Mouse (Mus musculus) lung, postnatal 25 days (tissue): ENCODE results near the gene Zfp503.
A peak's percentile ranks its signal among the peaks of the same experiment; 100 is the strongest.

Experiments
- DNase-seq: peaks from one replicate; pipeline ENCODE4 v3.0.0; 2022; ENCODE audit warnings: low spot score

Zfp503 gene

DNA sequence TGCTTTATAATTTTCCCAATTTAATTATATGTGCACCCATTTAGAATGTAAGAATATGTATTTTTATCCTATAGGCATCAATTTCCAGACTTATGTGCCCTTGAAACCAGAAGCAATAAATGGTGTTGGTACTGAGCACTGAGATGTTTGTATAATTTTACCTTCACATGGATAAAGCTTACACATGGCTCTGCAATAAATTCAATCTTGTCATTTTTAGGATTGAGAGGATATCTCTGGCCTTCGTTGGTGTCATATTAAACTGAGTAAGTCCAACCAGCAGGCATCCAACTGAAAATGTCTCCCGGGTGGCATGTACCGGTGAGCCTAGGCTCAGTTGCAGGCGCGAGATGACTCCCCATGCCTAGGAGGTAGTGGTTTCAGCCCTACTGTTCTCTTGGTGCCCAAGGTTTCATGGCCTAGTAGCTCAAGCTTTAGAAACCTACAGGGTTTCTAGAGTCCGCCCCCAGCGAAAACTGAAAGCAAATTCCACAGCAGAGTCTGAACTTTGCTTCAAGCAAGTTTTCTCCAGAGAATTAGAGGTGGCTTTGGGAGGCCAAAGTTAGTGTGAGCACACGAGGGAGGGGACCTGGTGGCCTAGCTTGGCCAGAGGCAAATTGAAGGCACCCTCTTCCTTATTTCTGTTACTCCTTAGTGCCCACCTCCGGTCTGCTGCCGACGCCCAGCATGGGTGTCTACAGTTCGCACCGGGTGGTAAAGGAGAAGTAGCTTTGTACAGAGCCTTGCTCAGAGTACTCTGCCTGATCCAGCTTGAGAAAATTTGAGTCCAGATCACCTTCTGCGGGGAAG lies 4.1 kb upstream of the Zfp503 start:
- peak; percentile 32 for DNase-seq

DNA sequence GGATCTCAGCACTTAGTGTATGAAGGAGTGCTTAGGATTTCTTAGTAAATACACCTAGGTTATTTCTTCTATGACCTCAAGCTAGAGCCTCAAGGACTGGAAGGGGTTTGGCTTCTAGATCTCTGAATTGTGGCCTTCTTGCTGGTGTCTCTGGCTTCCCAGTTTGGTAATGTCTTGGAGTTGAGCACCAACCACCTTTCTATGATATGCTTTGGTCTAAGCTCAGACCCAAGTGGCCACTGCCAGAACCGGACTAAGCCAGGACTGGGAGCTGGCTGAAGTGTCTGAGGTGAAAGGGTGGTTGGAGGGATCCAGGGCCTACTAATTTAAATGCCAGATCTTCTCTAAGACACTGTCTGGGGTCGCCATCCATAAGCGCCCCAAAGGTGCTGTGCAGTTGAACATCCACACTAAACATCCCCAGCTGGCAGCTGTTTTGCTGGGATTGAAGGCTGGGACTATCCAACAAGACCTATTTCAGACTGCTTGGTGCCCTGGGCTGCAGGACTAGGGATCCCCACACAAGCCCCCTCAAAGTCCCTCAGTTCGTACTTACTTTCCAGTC lies 3.0 kb upstream of the Zfp503 start:
- DNase-seq = no peak

DNA sequence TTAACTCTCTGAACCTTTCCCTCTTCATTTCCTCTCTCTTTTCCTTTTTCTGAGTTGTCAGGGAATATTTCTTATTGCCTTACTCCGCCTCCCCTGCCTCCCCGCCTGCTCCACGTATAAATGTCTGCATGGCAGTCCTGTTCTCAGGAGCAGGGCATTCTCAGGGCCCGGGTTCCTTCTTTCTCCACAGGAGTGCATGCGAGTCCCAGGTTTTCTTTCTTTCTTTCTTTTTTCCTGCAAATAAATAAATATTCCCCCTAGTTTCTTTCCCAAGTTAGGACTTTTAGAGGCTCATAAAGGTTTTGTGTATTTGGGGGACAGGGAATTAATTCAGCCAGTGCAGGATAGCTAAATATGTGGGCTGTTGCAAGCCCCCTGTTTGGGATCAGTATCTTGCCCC lies 2.5 kb upstream of the Zfp503 start:
- no peak for DNase-seq

DNA sequence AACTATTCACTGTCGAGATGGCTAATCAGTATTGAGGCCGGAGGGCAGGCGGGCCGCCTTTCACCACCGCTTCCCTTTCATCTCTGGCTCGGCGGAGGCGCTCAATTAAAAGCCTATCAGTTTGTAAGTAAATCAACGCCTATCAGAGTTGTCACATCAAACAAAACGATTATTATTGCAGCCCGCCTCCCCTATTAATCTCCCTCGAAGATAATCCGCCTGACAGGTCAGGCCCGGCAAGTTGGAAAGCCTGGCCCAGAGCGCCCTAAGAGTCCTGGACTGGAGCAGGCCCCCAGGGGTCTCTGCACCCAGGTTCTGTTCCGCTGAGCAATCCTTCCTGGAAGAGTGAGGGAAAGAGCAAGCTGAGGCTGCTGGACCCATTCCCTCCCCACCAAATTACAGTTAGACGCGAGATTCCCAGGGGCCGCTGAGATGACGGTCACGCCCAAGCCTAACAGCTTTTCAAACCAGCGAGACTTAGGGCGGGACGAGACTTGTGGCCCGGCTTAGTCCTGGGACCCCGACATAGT lies 1.9 kb upstream of the Zfp503 start:
- DNase-seq = peak; percentile 71

DNA sequence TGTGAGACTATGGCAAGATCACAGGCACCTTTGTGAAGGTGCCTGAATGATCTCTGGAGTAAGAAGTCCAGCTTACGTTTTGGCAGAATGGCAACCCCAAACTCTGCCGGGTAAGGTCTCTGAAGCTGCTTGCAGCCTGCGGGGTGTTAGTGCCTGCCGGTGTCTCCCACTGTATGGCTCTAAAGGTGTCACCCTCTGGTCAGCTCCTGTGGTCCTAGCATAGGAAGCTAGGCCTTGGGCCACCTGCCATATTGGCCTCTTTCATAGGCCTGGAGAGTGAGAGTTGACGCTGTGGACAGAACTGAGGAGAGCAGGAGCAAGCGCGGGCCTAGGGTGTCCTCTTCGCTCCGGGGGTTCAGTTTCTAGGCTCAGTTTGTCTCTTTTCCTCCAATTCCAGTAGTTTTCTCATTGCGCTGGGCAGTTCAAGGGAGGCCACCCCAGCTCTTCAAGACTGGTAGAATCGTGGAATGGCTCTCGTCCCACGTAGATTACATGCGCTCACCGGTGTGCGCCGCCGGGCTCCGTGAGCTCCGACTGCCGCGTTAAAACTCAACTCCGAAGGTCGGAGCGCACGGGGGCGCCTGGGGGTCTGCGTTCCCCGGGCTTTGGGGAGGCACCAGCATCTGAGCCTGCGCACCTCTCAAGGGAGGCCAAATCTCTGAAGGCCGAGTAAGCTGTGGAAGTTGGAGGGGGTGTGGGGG lies 1.1 kb upstream of the Zfp503 start:
- DNase-seq = no peak

DNA sequence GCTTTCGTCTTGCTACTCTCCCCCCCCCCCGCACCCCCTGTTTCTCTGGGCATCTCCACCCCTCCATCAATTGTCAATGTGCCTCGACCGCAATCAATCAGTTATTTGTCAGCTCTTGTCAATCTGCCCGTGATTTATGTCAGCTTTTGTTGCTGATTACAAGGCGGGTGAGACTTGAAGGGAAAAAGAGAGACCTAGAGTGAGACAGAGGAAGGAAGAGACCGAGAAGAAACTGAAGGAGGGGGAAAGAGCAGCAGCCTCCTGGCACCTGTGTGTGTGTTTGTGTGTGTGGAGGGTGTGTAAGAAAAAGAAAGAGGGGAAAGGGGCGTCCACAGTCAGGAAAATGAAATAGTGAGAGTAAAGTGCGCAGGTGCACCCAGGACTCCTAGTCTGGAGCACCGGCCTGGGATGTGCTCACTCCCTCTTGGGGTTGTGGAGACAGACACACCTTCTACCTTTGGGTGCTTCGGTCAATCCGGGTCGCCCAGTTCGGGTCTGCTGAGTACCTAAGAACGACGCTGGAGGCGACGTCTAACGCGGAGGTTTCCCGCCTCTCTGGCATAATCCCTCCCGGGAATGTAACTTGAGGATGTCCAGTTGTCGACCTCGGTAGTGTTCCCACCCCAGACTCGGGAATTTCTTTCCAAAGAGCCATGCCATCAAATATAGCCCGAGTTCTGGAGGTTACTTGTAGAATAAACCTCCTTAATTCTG lies 667 bp downstream of the Zfp503 start:
- DNase-seq = no peak

DNA sequence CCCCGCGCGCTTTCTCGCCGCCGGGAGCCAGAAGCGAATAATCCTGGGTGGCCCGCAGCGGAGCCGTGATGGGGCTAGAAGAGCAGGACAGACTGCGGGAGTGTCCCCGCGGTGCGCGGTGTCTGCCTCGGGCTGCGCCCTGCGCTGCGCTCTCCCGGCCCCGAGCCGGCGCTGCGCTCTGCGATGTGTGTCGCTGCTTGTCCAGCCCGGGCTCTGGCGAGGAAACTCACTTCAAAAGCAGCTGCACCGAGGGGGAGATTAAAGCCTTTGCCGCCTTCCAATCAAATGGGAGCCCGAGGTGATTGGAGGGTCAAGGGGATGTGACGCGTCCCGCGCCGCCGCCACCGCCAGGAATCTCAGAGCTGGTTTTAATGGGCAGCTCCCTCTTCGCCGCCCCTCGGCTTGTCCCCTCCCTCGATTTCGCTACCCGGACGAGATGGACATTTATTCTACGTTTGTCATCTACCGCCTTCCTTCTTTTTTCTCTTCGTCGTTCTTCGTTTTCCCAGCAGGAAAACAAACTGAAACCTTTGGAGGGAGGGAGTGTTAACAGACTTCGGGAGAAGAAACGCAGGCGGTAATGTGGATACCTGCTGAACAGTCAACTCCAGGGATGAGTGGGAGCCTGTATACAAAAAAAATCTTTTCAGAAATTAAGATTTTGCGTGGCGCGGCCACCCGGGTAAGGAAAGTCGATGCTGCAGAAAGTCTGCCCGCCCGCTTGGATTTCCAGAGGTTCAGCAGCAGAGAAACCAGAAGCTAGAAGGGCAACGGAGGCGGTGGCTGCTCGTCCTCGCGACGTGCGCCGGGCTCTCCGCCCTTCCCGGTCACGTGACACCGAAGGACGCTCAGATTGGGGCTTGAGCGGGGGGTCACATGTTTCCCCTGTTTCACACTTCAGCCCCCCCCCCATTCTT lies 1.5 kb downstream of the Zfp503 start:
- DNase-seq = peak; percentile 99

DNA sequence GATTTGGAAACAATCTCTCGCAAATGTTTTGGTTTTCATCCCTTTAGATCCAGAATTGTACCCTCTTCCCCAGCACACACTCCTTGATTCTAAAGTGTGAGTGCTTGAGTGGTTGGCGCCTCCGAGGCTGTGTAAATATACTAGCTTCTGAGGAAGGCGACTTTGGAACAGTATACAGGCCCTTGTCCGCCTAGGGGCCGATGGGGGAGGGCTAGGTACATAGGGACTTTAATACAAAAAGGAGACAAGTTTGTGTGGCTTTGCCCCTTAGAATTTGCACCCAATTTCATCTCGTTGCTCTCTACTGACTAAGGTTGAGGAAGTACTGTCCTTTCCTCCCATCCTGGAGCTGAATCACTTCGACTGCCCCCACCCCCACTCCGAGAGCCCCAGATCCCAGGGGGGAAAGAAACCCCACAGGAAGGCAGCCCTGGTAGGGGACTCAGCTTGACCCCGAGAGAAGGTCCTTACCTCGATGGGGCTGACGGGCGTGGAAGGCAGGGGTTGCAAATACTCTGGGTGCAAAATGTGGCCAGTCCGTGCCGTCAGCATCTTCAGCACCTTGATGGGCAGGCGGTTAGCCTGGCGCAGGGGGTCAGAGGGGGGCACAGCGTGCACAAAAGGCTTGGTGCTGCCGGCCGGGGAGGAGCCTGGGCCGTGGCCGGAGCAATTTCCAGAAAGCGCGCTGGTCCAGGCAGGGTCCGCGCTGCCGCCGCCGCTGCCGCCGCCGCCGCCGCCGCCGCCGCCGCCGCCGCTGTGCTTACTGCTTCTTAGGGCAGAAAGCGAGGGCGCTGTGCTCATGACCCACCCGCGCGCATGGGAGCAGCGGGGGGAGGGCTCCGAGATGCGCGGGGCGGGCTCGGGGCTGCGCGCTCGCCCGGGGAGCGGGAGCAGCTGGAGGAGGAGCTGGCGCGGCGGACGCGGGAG lies 2.4 kb downstream of the Zfp503 start:
- DNase-seq = peak; percentile 61

DNA sequence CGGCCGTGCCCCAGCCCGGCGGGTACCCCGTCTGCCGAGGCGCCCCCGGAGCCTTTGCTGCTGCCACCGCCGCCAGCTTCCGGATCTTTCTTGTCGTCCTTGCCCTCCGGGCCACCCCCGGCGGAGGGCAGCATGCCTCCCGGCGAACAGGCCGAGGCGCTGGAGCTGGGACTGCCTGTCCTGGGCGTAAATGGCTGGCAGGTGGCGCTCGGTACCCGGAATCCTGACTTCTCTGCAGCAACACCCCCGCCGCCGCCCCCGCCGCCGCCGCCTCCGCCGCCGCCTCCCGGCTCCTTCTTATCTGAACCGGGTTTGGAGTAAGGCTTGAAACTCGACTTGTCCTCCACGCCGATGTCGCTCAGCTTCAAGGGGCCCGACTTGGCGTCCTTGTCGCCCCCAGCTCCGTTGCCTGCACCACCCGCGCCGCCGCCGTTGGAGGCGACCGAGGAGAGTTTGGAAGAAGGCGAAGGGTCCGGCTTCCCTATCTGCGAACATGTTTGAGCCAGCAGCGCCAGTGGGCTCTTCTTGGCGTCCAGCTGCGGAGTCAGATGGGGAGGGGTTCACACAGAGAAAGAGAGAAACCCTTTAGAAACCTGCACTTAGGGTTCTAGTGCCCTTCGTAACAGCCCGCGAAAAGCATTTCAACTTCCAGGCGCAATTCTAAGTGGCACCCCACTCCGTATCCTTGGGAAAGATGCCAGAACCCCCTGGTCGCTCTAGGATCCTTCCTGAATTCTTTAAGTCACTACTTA lies 3.2 kb downstream of the Zfp503 start:
- peak; percentile 92 for DNase-seq

DNA sequence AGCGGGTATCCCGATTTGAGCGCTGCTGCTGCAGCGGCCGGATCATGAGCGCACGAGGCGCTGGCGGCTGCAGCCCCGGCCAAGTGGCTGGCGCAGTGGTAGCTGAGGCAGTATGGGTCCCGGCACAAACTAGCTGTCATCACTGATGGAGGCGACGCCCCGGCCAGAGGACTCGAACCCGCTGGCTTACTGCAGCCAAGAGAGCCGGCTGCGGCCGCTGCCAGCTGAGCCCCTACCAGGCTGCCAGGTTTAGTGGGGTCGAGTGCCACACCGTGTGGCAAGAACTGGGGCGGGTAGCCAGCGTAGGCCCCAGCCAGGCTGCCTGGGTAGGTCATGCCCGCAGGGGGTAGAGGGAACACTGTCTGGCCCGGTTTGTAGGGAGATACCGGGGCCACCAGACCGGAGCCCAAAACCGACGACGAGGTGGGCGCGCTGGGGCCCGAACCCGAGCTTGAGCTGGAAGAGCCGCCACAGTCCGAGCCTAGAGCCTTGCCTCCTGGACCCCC lies 3.9 kb downstream of the Zfp503 start:
- no peak for DNase-seq

DNA sequence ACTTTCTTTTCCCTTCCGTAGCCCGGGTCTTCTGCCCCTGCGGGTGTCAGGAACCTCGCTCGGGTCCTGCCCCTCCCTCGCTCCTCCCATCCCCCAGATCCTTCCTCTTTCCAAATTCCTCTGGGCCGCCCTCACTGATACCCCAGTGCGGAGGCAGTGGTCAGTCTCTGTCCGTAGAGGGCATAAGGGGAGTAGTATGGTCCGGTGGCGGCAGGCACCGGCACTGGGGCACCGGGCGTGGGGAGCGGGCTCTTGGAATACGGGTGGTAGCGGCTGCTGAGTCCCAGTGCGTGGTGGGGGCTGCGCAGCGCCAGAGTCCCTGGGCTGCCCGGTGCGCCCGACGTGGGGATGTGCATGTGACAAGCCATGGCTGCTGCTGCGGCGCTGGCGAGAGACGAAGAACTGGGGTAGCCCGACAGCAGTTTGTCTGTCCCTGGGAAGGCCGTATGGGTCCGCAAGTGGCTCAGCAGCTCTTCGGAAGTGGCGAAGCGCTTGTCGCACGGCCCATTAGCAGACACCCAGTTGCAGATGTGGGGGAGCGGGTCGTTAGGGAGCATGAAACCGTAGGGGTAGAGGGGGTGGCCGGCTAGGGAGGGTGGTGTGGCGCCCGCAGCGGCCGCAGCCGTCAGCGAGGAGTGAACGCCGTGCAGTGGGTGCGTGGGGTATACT lies 4.5 kb downstream of the Zfp503 start:
- peak; percentile 57 for DNase-seq

DNA sequence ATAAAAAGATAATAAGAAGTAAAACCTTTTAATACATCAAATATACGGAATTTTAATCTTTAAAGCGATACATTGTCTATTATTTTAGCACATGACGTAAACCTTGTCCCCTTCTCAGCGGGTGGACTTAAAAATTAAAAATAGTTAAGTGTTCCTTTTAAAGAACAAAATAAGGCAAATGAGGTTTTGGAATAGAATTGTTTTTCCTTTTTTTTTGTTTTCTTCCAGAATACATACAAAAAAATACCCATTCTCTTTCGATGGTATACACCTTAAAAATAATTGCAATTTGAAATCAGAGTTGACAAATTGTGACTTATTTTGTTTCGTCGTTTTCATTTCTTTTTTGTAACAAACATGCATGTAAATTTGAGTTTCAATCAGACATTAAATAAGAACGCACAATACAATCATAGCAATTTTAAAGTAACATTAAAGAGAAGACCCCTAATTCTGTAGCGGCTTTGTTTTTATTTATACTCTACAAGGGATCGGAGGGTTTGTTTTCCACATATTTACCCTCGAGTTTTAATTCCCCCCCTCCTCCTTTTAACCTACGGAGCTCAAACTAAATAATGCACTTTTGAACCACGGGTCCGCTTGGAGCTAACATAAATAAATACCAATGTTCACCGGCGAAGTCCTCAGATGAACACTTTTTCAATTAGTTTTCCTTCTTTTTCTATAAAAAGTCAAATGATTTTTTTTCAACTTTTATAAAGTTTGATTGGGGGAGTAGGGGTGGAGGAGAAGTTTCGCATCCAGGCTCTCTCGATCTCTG lies 5.3 kb downstream of the Zfp503 start:
- no peak for DNase-seq

DNA sequence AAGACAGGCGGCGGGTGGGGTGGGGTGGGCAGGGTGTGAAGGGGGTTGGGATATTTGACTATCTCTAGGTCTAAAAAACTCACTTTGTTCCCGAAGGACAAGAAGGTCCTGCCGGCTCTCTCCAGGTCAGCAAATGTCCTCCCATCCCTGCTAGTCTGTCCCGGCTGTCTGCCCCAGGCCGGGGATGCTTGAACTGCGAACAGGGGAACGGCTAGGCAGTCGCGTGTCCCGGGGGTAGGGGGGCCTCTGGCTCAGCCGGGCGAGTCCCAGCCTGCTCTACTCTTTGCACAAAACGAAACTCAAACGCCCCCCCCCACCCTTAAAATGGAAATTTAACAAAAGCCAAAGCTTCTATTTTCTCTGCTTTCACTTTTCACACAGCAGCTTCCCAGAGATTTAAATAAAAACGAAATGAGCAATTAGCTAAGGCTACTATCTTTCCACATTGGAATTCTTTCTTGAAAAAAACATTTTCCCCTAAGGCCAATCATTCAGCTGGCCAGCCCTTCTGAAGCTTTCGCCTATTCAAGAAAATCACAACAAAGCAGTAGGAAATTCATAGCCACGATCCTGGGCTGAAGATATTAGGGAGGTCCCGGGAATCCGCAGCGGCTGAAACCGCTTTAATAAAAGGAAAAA lies 6.0 kb downstream of the Zfp503 start:
- no peak for DNase-seq

DNA sequence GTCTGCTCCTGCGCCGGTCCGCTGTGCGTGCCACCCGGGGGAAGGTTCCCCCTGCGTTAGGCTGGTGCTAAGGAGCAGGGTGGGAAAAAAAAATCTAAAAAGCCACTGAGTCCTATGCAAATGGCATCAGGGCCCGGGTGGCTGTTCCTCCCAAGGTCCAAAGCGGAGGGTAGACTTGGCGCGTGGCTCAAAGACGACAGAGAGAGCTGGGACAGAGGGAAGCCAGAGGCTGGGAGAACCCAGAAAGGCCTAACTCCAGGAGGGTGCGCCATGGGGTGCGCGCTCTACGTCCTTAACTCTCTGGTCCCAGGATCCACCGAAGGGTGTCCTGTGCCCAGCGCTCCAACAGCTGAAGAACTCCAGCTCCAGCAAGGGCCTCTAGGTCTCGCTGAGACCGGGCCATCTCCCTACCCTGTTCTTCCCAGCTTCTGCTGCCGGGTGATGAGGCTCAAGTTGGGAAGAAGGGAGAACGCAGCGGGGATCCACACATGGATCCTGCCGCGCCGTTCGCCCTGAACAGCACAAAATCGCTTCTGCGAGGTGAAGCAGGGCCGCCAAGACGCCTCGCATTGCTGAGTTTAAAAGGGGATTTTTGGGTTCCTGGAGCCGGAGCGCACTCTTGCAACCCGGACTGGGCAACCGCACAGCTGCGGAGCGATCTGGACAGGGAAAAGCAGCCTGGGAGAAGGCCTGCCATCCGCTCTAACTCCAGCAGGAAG lies 6.7 kb downstream of the Zfp503 start:
- DNase-seq = no peak

DNA sequence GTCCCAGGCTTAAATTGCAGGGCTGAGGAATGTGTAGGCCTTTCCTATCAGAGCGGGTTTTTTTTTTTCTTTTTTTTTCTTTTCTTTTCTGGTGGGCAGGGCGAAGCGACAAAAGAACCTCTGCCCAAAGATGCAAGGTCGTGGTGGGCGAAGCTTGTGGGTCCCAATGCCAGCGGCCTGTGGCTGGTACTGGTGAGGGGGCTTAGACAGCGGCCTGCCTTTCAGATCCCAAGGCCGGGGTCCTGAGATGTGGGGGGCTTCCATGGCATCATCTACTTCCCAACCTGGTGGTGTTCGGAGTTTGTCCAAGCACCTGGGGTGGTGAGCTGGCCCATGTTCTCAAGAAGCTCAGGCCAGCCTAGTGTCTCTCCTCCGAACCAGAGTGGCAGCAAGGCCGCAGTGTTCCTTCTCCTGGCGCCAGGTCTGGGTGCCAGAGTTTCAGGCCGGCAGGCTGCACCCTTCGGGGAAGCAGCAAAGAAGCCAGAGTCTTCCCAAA lies 7.3 kb downstream of the Zfp503 start:
- no peak for DNase-seq

DNA sequence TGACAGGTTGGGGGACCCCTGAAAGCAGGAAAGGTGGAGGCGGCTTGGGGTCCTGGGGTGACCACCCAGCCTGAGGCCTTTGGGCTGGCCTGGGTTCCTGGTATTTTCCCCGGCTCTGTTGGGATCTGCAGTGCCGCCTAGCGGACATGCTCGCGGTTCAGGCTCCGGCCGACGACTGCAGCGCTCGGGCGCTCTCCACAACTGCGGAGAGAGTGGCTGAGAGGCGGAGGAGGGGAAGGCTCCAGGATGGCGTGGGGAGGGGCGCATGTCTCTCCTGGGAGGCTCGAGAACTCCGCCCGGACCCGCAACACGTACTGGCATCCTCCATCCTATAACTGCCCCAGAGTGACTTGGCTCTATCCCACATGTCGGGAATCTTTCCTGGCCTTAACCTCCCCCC lies 7.9 kb downstream of the Zfp503 start:
- peak; percentile 86 for DNase-seq
